Mouse (Mus musculus) urinary bladder, postnatal 4 days (tissue): ENCODE data around the gene Dcn.

Experiments
- DNase-seq, 2 experiments: peaks; one replicate each; pipeline ENCODE4 v3.0.0; 2021 to 2022; ENCODE audit warnings: low spot score in 2 of 2

The Dcn gene

GRCm38 (mm10) chr10:97479004-97479766 lies at the start of gene Dcn:
Gene Dcn (plus strand): TSS chr10:97479609.
- peak in 1 of 2 experiments; percentile 48 for DNase-seq

DNA sequence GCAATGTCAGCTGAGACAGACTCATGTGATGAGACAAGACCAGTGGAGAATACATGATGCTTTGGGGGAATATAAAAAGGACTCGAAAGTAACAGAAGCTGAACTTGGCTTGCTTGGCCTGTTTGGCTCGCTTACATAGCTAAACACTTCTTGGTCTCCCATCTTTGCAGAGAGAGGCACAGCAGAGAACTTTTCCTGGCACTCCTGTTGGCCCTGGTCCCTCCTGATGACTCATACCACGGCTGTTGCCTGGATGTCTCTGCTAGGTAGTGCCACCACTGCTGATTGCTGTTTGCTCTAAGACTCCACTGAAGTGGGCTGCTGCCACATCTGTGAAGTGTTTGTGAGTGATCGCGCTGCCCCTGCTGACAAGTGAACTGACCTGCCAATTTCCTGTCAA lies 42.7 kb upstream of the Dcn start:
- DNase-seq = no peak

DNA sequence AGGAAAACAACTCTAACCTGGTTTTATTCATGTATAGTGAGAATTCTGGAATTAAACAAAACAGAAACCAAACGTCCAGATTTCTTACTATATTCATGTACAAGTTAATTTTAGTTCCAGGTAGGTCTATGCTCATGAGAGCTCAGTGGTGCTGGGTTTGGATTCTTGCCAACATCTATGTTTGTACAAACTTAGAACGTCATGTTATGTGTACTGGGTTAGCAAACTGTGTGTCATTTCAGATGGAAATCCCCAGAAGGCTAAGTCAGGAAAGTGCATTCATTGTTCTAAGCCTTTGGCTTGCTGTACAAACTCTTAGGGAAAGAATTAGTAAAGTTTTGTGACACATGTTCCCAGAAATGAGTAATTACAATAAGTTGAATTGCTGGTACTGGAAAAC lies 37.1 kb upstream of the Dcn start:
- no peak for DNase-seq

GRCm38 (mm10) chr10:97446486-97446885 lies 32.9 kb upstream of the Dcn start:
- no peak for DNase-seq

GRCm38 (mm10) chr10:97452886-97453285 lies 26.5 kb upstream of the Dcn start:
- DNase-seq = no peak

DNA sequence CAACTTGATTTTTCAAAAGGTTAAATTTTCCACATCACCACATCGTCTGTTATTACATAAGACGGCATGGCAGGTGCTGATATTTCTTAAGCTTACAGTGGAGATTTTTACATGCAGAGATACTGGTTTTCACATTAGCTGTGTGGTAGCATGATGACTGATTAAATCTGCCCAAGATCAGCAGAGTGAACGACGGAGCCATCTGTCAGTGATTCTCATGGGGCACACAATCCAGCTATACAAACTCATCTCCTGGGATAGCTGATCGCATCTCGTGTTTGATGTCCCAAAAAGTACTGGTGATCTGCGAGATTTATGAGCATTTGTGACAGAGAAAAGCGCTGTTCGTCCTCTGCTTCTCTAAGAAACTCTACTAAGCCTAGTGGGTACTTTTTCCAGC lies 25.9 kb upstream of the Dcn start:
- DNase-seq = no peak

DNA sequence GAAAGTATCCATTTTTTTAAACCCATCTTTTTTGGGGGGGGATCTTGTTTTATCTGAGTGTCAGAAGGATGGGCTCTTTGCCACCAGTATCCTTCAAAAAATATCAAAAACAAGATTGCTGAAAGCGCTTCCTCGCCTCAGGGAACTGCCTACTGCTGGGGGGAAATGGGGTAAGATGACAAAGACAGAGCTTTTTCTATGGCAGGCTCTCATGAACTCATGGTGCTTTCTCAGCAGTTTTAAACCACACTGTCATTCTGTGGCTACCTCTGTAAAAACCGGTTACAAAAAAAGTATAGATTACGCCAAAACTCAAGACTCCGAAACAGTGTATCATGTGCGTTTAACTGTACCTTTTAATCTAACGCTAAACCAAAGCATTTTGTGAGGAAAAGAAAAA lies 22.4 kb upstream of the Dcn start:
- no peak for DNase-seq

DNA sequence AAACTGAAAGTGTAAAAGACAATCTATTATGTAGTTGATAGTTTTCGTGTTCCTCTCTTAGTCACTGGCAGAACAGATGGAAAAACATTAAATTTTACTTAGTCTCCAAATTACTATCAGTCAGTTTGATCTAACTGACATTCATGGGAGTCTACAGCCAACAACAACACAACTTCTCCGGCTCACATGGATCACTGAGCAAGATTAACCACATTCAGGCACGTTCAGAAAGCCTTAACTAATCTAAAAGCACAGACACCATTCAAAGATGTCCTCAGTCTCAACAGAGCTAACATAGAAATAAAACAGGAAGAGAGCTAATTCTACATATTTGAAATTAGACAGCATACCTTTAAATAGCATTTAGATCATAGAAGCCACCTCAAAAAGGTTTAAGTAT lies 12.6 kb upstream of the Dcn start:
- DNase-seq = no peak

- no peak for DNase-seq
Measured at GRCm38 (mm10) chr10:97469411-97470140, 9.8 kb upstream of the Dcn start.

DNA sequence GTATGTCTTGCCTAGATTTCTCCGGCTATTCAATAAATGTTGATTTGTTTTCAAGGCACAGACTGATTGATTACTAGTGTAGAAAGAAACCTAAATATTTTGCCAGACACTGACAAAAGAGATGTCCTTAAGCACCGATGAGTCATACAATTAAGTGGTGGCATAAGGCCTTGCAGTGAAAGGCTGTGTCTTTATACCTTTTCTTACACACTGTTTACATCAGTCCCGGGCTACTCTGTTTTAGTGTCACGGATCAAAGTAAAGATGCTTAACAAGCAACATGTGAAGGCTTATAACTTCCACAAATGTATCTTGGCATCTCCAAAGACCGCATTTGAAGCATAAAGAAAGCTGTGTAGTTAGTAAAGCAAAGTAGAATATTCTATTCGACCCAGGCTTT lies 3.9 kb upstream of the Dcn start:
- no peak for DNase-seq

GRCm38 (mm10) chr10:97478259-97478658 lies 1.1 kb upstream of the Dcn start:
- no peak for DNase-seq

- no peak for DNase-seq
Measured at GRCm38 (mm10) chr10:97482150-97482549, 2.7 kb downstream of the Dcn start.

DNA sequence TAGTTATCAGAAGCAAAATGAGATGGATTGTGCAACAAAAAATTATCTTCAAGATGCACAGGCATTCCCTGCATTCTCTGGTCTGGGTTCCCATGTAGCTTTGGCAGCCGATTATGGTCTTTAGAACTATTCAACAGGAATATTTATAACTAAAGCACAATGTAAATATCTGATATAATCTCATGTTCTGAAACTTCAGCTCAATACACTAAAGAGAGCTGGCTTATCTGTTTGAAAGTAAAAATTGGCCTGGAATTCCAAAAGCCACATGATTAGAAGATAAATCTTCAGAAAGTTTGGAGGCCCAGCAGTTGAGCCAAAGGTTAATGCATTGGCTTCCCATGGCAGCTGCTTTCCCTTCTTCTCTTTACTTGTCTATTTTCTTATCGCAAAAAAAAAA lies 4.6 kb downstream of the Dcn start:
- DNase-seq = no peak

DNA sequence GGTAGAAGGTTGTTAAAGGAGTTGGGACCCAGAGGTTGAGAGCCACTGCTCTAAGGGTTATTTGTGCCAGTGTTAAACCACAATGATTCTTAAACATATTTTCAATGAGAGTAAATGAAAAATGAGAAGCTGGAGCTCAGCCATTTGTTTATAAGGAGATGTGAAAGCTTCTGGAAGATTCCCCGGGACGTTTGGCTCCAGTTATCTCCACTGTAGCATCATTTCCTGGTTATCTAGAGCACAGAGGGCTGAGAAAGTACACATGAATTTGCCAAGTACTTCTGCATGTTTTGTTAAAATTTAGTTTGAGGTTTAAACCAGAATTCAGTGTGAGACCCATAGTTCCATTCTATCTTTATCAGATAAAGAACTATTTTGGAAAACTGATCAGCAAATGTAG lies 5.7 kb downstream of the Dcn start:
- no peak for DNase-seq

- no peak for DNase-seq
Measured at GRCm38 (mm10) chr10:97486085-97486484, 6.7 kb downstream of the Dcn start.

DNA sequence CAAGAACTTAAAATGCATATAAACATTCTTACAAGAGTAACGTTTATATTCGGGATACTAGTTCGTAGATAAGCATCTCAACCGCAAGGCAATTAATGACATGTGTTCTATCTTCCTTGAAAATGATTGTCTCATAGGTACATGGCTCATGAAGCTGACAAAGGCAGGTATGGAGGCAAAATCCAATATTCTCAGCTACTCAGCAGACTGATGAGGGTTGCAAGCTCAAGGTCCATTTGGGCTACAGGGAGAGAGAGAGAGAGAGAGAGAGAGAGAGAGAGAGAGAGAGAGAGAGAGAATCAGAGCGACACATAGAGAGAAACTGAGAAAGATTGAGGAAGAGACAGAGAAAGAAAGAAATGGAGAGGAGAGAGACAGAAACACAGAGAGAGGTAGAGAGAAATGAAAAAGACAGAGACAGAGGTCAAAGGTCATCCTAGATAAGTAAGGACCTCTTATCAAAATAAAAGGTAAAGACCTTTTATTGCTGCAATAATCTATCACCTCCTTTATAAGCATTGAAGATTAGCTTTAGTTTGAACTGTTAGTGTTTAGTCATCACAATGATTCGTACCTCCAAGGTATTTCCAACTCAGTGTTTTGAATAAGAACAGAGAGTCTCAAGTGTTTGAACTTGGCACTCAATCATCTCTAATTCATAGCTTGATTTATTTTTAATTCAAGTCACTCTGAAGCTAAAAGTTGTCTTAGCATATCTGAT lies 8.0 kb downstream of the Dcn start:
- DNase-seq = no peak

DNA sequence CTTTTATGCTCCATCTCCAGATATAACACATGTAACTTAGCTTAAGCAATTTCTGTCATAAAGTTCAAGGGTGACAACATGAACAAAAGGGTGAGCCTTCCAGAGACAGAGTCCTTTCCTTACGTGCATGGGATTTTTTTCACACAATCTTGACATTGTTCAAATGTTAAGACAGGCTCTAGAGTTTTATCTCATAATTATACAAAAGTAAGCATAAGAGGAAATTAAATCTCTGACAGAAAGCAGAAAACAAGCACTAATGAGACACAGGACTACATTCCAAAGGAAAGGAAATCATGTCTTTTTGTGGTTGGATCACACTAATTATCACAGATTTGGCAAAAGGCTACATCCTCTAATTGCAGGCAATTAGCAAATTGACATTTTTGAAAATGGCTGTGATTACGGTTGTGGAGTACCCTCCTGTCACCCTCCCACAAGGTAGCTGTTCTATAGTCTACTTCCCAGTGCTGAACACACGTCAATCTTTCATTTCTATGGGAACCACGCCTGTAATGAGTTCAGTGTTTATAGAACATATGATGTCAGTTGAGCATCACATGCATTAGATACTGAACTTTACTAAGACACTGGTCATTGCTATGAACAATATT lies 13.1 kb downstream of the Dcn start:
- no peak for DNase-seq

DNA sequence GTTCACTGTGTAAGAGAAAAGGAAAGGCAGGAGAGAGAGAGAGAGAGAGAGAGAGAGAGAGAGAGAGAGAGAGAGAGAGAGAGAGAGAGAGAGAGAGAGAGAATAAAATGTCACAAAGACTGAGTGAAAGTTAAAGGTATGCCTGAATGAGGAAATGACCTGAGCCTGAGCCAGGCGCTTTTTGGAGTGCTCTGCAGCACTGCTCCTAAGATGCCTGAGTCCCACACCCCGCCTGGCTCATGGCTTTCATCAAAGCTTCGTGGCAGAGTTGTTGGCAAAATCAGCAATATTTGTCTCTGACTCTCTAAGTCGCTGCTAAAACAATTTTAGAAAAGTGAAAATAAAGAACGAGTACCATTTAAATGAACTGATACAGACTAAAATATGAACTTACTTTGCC lies 18.2 kb downstream of the Dcn start:
- no peak for DNase-seq

DNA sequence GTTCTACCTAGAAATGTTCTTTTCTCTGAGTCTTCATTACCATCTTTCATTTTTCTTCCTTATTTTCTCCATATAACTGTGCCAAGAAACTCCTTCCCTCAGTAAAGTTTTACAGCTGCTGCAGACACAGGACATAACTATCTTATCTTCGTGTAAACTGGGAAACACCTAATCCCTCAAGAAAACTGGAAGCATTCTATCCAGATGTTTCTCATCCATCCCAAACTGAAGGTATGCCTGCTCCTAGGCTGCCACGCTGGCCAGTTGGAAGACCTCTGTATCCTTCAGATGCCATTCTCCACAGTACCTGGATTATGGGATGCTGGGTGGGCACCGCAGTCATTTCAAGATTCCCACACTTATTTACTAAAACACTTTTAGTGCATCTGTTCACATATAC lies 44.0 kb downstream of the Dcn start:
- no peak for DNase-seq

- no peak for DNase-seq
Measured at GRCm38 (mm10) chr10:97535697-97536096, 56.3 kb downstream of the Dcn start.

- no peak for DNase-seq
Measured at GRCm38 (mm10) chr10:97536921-97537320, 57.5 kb downstream of the Dcn start.

DNA sequence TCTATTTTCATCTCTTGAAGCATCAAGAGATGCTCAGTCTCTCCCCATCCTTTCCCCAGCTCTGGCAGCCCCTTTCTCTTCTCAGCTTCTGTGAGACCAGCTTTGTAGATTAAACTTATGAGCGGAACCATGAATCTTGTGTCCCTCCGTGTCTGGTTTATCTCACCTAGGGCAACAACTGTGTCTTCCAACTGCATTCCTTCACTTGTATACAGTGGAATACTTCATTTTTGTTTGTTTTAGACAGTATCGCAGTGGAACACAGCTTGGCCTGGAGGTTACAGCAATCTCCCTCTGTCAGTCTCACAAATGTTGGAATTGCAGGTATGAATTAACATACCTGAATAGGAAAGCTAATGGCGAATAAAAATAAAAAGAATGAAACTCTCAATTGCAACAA lies 58.8 kb downstream of the Dcn start:
- no peak for DNase-seq
